Mouse (Mus musculus) macrophage (primary cell): ENCODE results near the gene Siah2. TPM values are rescaled to one million over a fixed set of nuclear protein-coding genes. Genes with fewer than 3 reads are reported as not detected.

ENCODE experiments used
- H3K27ac ChIP-seq: fragments of 350-480 bp; formaldehyde crosslinking; 2 replicates; pipeline ENCODE4 v1.9.0; 2021
- H3K36me3 ChIP-seq: fragments of 350-480 bp; formaldehyde crosslinking; 2 replicates; pipeline ENCODE4 v1.9.0; 2021; ENCODE audit errors: inconsistent target
- H3K4me3 ChIP-seq: fragments of 350-480 bp; formaldehyde crosslinking; 2 replicates; pipeline ENCODE4 v1.9.0; 2021; ENCODE audit errors: inconsistent target
- H3K79me2 ChIP-seq: fragments of 350-480 bp; formaldehyde crosslinking; 2 replicates; pipeline ENCODE4 v1.9.0; 2021; ENCODE audit errors: inconsistent target
- WGBS: methylation state at CpG from one replicate; pipeline ENCODE4 v1.1.7; 2026; ENCODE audit warnings: inconsistent platforms; ENCODE audit not compliant: missing documents; 5-methylcytosine and 5-hydroxymethylcytosine counted together
- polyA plus RNA-seq: library from polyadenylated mRNA; stranded (reverse); fragments of 250-400 nt; gene quantifications from 3 replicates; pipeline ENCODE4 v1.2.4, GENCODE M21; 2018; ENCODE audit warnings: inconsistent platforms
- total RNA-seq, 78 experiments: library from RNA; depleted of rRNA; stranded (reverse); fragments of 250-400 nt; gene quantifications; 1 replicate in 9 of 78; 2 replicates in 24 of 78; 3 replicates in 43 of 78; 4 replicates in 2 of 78; pipeline ENCODE4 v1.2.4; 2018; ENCODE audit warnings: inconsistent platforms in 56 of 78

The Siah2 gene
- total RNA-seq (2018; cell fraction: chromatin; rRNA removed) = 10 to 100 TPM; 11.3 to 74.1 (median 21.7) TPM
- total RNA-seq (2018; cell fraction: cytosol; rRNA removed) = 10 to 100 TPM in 19 of 26 experiments, 1 to 10 TPM in 7; 8.0 to 42.1 (median 13.1) TPM
- 10 to 100 TPM; 14.8 to 61.1 (median 27.4) TPM for total RNA-seq (2018; cell fraction: nucleus; rRNA removed)
- polyA plus RNA-seq = 3.3 to 6.7 TPM (median 6.2 TPM) in 3 replicates

DNA sequence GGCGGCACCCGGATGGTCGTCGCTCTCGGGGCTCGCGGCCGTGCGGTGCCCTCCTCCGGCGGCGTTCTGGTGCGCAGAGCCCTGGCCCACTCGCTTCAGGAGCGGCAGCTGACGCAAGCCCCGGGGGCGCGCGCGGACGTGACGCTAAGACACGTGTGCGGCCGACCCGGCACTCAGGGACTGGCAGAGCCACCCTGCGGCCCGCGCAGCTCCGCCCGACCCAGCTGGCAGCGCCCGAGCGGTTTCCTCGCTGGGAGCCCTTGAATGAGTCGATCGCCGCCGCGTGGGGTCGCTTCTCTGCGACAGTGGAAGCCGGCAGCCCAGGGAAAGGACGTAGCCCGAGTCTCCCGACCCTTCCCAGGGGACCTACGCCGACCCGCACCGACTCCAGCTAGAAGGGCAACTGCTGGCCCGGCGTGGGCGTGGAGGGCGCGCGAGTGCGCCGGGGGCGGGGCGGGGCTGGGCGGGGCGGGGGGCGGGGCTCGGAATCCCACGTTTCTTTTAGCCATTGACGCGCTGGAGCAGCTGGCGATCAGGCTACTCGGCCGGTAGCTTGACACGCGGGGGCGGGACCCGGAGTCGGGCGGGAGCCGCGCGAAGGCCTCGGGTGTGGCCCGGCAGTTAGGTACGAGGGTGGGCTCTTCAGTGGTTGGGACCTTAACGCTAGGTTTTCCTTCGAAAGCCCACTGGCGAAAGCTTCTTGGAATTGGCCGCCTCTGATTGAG is at the start of gene Siah2:
TSS of gene Siah2 (minus strand) at position 404 of the 725 bp plus-strand sequence.
- peaks cover 36% of the 10 kb centered on the region for H3K79me2 ChIP-seq
- H3K27ac ChIP-seq = peak within 1 kb of the TSS; percentile 61
- H3K4me3 ChIP-seq = peak within 1 kb of the TSS; percentile 82
- under 1% methylated on average over 81 of the region's 87 CpGs for whole genome bisulfite sequencing
- H3K36me3 ChIP-seq = no peaks in the 10 kb centered on the region

- Histone ChIP-seq H3K27ac (no peak overlapping the region), H3K36me3 (no peaks in the 10 kb centered on the region), H3K79me2 (no peaks in the 10 kb centered on the region), H3K4me3 (no peak overlapping the region)
- WGBS = 78% methylated on average over 2 of the region's 2 CpGs
Observed at GRCm38 (mm10) chr3:58739536-58739935, 47.3 kb upstream of the Siah2 start.

- Histone ChIP-seq H3K79me2 (no peaks in the 10 kb centered on the region), H3K27ac (no peak overlapping the region)
- 87% methylated on average over 6 of the region's 6 CpGs for WGBS
Observed at GRCm38 (mm10) chr3:58738346-58739089, 46.3 kb upstream of the Siah2 start.

DNA sequence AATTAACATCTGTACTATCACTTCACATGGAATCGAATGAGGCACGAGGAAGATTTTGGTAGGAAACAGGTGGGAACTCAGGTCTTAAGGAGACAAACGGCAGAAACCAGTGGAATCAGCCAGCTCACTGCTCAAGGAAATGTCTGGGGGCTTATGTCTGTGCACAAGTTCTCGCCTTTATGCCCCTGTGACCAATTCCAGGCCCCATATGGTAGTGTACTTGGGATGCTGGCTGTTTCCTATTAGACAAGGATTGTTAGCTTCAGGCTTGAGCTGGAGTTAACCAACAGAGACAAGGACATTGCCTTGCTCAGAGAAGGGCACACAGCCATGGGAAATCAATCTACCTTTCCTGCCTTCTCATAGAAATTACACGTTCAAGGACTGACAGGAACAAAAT is 39.3 kb upstream of the Siah2 start:
- Histone ChIP-seq H3K79me2 (no peaks in the 10 kb centered on the region), H3K27ac (no peak overlapping the region), H3K36me3 (no peaks in the 10 kb centered on the region), H3K4me3 (no peak overlapping the region)
- WGBS = 89% methylated on average over 5 of the region's 5 CpGs

More at GRCm38 (mm10) chr3:58738346-58739089, 46.3 kb upstream of the Siah2 start:
- Histone ChIP-seq H3K4me3 (no peak overlapping the region), H3K36me3 (no peaks in the 10 kb centered on the region)

DNA sequence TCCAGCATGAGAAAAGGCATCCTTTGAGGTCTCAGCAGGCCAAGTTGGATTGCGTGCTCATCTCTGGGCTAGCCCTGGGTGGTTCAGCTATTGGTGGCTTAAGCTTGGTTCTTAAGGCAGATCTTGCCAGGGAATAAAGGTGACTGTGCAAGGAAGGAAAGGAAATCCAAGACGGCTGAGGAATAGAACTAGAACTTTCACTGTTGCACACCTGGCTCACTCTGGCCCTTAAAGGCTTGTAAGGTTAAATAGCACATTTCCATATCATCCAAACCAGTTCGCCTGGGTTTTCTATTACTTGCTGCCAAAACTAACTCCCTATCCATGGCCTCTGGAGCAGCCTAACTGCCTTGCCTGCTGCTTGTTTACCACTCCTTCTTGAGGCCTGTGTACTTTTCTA is 38.4 kb upstream of the Siah2 start:
- H3K79me2 ChIP-seq = no peaks in the 10 kb centered on the region
- H3K4me3 ChIP-seq = no peak overlapping the region
- 82% methylated on average over 3 of the region's 3 CpGs for WGBS
- no peaks in the 10 kb centered on the region for H3K36me3 ChIP-seq
- no peak overlapping the region for H3K27ac ChIP-seq

DNA sequence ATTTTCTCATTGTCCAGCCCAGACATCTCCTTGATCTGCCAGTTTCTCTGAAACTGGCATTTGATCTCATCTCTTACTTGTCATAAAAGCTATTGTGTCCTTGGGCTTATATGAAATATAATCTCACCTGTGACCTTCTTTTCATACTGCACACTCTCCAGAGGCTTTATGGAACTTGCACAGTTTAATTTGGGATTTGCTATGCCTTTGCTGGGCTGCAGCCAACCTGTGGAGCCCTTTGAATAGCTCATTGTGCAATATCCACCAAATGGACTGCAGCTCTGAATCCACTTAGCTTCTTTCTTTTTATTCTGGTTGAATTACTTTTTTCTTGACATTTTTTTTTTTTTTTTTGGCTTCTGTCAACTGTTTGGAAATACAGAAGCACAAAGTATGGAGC is 37.3 kb upstream of the Siah2 start:
- Histone ChIP-seq H3K27ac (no peak overlapping the region), H3K4me3 (no peak overlapping the region), H3K36me3 (no peaks in the 10 kb centered on the region), H3K79me2 (no peaks in the 10 kb centered on the region)

DNA sequence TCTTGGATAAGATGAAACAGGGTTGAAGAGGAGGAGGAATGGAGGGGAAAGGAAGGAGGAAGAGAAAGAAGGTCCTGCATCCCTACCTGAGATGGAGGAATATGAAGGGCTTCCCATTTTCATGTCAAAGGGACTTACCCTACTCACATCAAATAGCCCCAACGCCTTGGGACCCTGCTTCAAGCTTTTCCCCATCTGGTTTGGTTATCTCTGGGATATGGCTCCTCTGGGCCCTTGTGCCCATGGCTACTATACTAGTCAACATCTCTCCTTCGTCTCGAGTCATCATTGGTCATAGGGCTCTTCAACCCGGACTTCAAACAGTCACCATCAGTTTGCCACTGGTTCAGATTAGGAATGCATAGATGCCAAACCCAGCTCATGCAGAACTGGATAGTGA is 35.4 kb upstream of the Siah2 start:
- Histone ChIP-seq H3K79me2 (no peaks in the 10 kb centered on the region), H3K4me3 (no peak overlapping the region), H3K36me3 (no peaks in the 10 kb centered on the region), H3K27ac (no peak overlapping the region)
- WGBS = 83% methylated on average over 4 of the region's 4 CpGs

- Histone ChIP-seq H3K4me3 (no peak overlapping the region), H3K27ac (no peak overlapping the region), H3K36me3 (no peaks in the 10 kb centered on the region), H3K79me2 (no peaks in the 10 kb centered on the region)
- WGBS = 59% methylated on average over 3 of the region's 3 CpGs
Observed at GRCm38 (mm10) chr3:58727012-58727411, 34.8 kb upstream of the Siah2 start.

DNA sequence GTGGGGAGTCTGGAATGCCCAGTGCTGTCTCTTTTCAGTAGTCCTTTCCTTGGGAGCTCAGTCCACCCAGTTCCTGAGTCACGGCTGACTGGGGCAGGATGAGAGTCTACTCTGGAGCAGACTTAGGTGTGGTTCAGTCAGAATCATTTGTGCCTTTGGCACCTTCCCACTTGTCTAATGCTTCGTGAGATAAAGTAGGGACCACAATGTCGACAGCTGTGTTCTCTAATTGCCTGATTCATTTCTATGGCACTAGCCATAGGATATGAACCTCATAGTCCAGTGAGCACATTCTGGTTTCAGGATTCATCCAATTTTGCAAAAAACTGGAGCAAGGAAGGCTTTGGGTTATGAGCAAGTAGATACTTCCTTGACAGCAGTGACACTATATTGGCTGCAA is 34.2 kb upstream of the Siah2 start:
- 91% methylated on average over 3 of the region's 3 CpGs for WGBS
- no peak overlapping the region for H3K27ac ChIP-seq

DNA sequence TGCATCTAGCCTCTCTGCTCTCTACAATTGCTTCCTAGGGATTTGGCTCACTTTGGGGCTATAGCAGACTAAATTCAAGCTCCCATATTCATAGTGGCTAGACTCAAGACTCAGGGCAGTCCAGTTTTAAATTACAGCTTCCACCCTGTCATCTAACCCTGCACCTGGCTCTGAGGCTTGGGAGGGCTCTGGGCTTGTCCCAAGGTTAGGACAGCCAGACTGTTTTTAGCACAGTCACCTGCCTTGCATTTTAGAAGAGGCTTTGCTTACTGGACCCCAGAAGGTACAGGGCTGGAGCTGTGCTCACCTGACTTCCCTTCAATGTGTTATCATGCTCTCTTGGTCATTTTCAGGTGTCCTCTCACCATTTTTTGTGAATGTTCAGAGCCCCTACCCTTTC is 32.6 kb upstream of the Siah2 start:
- Histone ChIP-seq H3K27ac (no peak overlapping the region), H3K4me3 (no peak overlapping the region), H3K36me3 (no peaks in the 10 kb centered on the region), H3K79me2 (no peaks in the 10 kb centered on the region)

More for the DNA sequence above, 34.2 kb upstream of the Siah2 start:
- H3K79me2 ChIP-seq = no peaks in the 10 kb centered on the region
- no peak overlapping the region for H3K4me3 ChIP-seq
- no peaks in the 10 kb centered on the region for H3K36me3 ChIP-seq

GRCm38 (mm10) chr3:58723656-58724055 is 31.5 kb upstream of the Siah2 start:
- no peak overlapping the region for H3K27ac ChIP-seq
- H3K36me3 ChIP-seq = no peaks in the 10 kb centered on the region
- 100% methylated on average over 2 of the region's 2 CpGs for WGBS
- H3K79me2 ChIP-seq = no peaks in the 10 kb centered on the region
- no peak overlapping the region for H3K4me3 ChIP-seq

DNA sequence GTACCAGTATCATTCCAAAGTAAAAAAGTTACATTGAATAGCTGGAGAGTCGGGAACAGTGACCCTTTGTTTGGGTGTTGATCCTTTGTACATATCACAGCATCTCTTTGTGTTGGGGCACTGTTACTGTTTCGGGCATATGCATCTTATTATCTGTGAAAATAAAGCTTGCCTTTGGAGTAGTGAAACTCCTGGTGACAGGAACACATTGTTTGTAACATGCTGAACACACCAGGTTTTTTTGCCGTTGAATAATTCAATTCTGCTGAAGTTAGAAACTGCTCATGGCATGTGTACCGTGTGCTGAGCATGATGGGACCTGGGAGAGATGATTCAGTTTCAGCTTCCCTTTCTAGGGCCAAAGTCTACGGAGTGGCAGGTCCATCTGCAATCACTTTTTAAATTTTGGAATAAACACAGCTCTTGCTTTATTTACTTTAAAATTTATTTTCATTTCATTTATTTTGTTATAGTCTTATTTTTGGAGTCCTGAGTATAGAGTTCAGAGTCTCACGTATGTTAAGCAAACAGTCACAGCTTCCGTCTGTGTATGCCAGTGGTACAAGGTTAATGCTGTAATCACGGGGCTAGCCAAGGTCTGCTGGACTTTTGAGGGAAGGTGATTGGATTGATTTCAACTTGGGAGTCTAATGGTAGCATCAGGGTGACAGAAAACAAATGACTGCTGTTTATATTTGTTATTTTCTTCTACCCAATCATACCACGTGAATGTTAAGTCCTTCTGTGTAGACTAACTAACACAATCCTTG is 27.4 kb upstream of the Siah2 start:
- no peaks in the 10 kb centered on the region for H3K79me2 ChIP-seq
- 88% methylated on average over 9 of the region's 9 CpGs for WGBS
- H3K27ac ChIP-seq = no peak overlapping the region
- no peaks in the 10 kb centered on the region for H3K36me3 ChIP-seq
- no peak overlapping the region for H3K4me3 ChIP-seq

DNA sequence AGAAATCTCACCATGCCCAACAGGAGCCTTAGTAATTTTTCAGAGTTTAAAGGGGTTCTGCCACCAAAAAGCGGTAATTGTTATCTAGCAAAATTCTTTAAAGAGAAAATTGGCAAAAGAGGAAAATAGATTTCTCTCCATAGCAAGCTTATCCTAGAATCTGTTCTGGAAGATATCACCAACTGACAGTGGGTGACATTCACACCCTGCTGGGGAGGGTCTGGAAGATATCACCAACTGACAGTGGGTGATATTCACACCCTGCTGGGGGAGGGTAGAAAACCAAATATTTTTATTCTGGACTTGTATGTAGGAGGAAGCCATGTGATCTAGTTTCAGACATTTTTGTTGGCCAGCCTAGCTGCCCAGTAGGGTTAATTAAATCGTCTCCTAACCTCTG is 24.5 kb upstream of the Siah2 start:
- no peak overlapping the region for H3K27ac ChIP-seq
- no peak overlapping the region for H3K4me3 ChIP-seq
- H3K36me3 ChIP-seq = no peaks in the 10 kb centered on the region
- WGBS = 96% methylated on average over 2 of the region's 2 CpGs
- no peaks in the 10 kb centered on the region for H3K79me2 ChIP-seq

GRCm38 (mm10) chr3:58714767-58715166 is 22.6 kb upstream of the Siah2 start:
- WGBS = 68% methylated on average over 2 of the region's 2 CpGs
- Histone ChIP-seq H3K36me3 (no peaks in the 10 kb centered on the region), H3K4me3 (no peak overlapping the region), H3K27ac (no peak overlapping the region), H3K79me2 (no peaks in the 10 kb centered on the region)

DNA sequence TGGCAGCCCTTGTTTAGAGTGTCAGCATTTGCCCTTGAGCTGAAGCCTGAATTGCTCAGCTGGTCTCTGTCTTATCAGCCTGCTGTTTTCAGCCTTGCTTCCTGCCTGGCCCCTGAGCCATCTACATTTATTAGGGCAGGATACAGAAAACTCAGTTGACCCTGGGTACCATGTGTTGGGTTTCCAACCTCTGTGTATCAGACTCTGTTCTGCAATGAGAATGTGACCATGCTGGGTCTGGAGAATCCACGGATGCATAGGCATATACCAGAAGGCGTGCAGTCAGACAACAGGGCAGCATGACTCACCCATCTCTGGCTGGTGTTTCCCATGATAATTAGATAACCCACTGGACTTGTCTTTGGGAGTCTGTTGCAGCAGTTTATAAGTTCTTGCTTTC is 21.8 kb upstream of the Siah2 start:
- H3K4me3 ChIP-seq = no peak overlapping the region
- H3K79me2 ChIP-seq = no peaks in the 10 kb centered on the region
- no peaks in the 10 kb centered on the region for H3K36me3 ChIP-seq
- WGBS = 96% methylated on average over 2 of the region's 2 CpGs
- H3K27ac ChIP-seq = no peak overlapping the region
